Mouse (Mus musculus): Measurements from ENCODE around the gene Sel1l3. TPM values are rescaled to one million over a fixed set of nuclear protein-coding genes. Genes with fewer than 3 reads are reported as not detected.

Gene Sel1l3
- total RNA-seq, 2 experiments from 2014 or later: 1.3 to 2.5 TPM

- DNase-seq (ENCODE audit: low spot score in 2 of 2): no peak
Measured at GRCm38 (mm10) chr5:53214362-53214761, 635 bp upstream of the Sel1l3 start.

GRCm38 (mm10) chr5:53212782-53213710 lies 681 bp downstream of the Sel1l3 start:
- DNase-seq (ENCODE audit: low spot score in 2 of 2): peak; percentile 28 to 46

- DNase-seq (ENCODE audit: low spot score in 2 of 2): no peak
Measured at GRCm38 (mm10) chr5:53212087-53212781, 1.5 kb downstream of the Sel1l3 start.

- no peak for DNase-seq (ENCODE audit: low spot score in 2 of 2)
Measured at GRCm38 (mm10) chr5:53211241-53211640, 2.5 kb downstream of the Sel1l3 start.

- no peak for DNase-seq (ENCODE audit: low spot score in 2 of 2)
Measured at GRCm38 (mm10) chr5:53210481-53210880, 3.2 kb downstream of the Sel1l3 start.

GRCm38 (mm10) chr5:53209773-53210172 lies 4.0 kb downstream of the Sel1l3 start:
- DNase-seq (ENCODE audit: low spot score in 2 of 2): no peak

- DNase-seq (ENCODE audit: low spot score in 2 of 2): no peak
Measured at GRCm38 (mm10) chr5:53208731-53209130, 5.0 kb downstream of the Sel1l3 start.

GRCm38 (mm10) chr5:53206575-53206974 lies 7.2 kb downstream of the Sel1l3 start:
- no peak for DNase-seq (ENCODE audit: low spot score in 2 of 2)

- no peak for DNase-seq (ENCODE audit: low spot score in 2 of 2)
Measured at GRCm38 (mm10) chr5:53202748-53203147, 11.0 kb downstream of the Sel1l3 start.

GRCm38 (mm10) chr5:53200825-53201224 lies 12.9 kb downstream of the Sel1l3 start:
- no peak for DNase-seq (ENCODE audit: low spot score in 2 of 2)

GRCm38 (mm10) chr5:53198408-53198807 lies 15.3 kb downstream of the Sel1l3 start:
- DNase-seq (ENCODE audit: low spot score in 2 of 2): no peak

GRCm38 (mm10) chr5:53196387-53197088 lies 17.2 kb downstream of the Sel1l3 start:
- no peak for DNase-seq (ENCODE audit: low spot score in 2 of 2)

GRCm38 (mm10) chr5:53194841-53195240 lies 18.9 kb downstream of the Sel1l3 start:
- no peak for DNase-seq (ENCODE audit: low spot score in 2 of 2)

GRCm38 (mm10) chr5:53194421-53194820 lies 19.3 kb downstream of the Sel1l3 start:
- no peak for DNase-seq (ENCODE audit: low spot score in 2 of 2)

- no peak for DNase-seq (ENCODE audit: low spot score in 2 of 2)
Measured at GRCm38 (mm10) chr5:53193092-53194030, 20.4 kb downstream of the Sel1l3 start.

GRCm38 (mm10) chr5:53188608-53189007 lies 25.1 kb downstream of the Sel1l3 start:
- no peak for DNase-seq (ENCODE audit: low spot score in 2 of 2)

- DNase-seq (ENCODE audit: low spot score in 2 of 2): peak in 1 of 2 experiments; percentile 4
Measured at GRCm38 (mm10) chr5:53187245-53187644, 26.5 kb downstream of the Sel1l3 start.

- DNase-seq (ENCODE audit: low spot score in 2 of 2): no peak
Measured at GRCm38 (mm10) chr5:53185803-53186202, 27.9 kb downstream of the Sel1l3 start.

- no peak for DNase-seq (ENCODE audit: low spot score in 2 of 2)
Measured at GRCm38 (mm10) chr5:53179965-53180364, 33.8 kb downstream of the Sel1l3 start.

- no peak for DNase-seq (ENCODE audit: low spot score in 2 of 2)
Measured at GRCm38 (mm10) chr5:53176703-53177102, 37.0 kb downstream of the Sel1l3 start.
